ENCODE assay signal across 13 mouse cellular contexts in genomic region chr8:73324667-73325066, GRCm38 (mm10). TPM values are rescaled to one million over a fixed set of nuclear protein-coding genes. Genes with fewer than 3 reads are reported as not detected.
DNase-seq lines count a peak whose midpoint lies in the region; ATAC-seq and TF ChIP-seq lines count a peak whose summit lies in the region.
"Had no signal": no experiment of that assay in that cellular context is flagged by ENCODE, and none has a peak within 500 bp of the region (broad histone marks: within the 10 kb centered on the region; RNA-seq: fewer than 3 reads in every experiment).

No protein-coding gene starts in this region.

- 0 out of 2 replicates have a peak overlapping the region, but pooled peaks have one; percentile 12 for H3K27ac ChIP-seq in gastrocnemius, adult 2 months
- H3K27ac ChIP-seq in cerebellum, adult 2 months (ENCODE audit: insufficient read depth, low read length): no peak overlapping the region
- H3K27ac ChIP-seq in stomach, postnatal 0 days (replicated peaks): no peak overlapping the region
- H3K27ac ChIP-seq: embryonic facial prominence, embryonic 12.5 days; forebrain, embryonic 15.5 days; liver, embryonic 12.5 days had no signal

- DNase-seq in gastrocnemius, adult 2 months: no peak
- DNase-seq in gastrocnemius, postnatal 4 days (ENCODE audit: low spot score in 2 of 2): no peak
- peak; percentile 17 for DNase-seq in ovary, postnatal 36 days (ENCODE audit: low spot score)
- DNase-seq in ovary, postnatal 14 days (ENCODE audit: low spot score): no peak
- DNase-seq in cerebellum, adult 2 months: peak; percentile 77 to 88
- DNase-seq in stomach, postnatal 0 days (ENCODE audit: low spot score): peak; percentile 11
- DNase-seq in heart, postnatal 14 days: no peak
- DNase-seq in thymus, postnatal 36 days: no peak
- DNase-seq: lung, postnatal 36 days had no signal

- no peaks in the 10 kb centered on the region for H3K9me3 ChIP-seq in stomach, postnatal 0 days (ENCODE audit: control insufficient read depth, low read length)
- H3K9me3 ChIP-seq: embryonic facial prominence, embryonic 12.5 days; forebrain, embryonic 15.5 days; liver, embryonic 12.5 days had no signal

- no peak for TF ChIP-seq EP300 in stomach, postnatal 0 days (optimal IDR thresholded peaks at IDR 0.05)

- H3K4me1 ChIP-seq in cerebellum, adult 2 months (ENCODE audit: control insufficient read depth, insufficient read depth, low read length): peaks cover 11% of the 10 kb centered on the region
- H3K4me1 ChIP-seq in stomach, postnatal 0 days (replicated peaks; ENCODE audit: control insufficient read depth, insufficient read depth): no peaks in the 10 kb centered on the region
- H3K4me1 ChIP-seq: embryonic facial prominence, embryonic 12.5 days; liver, embryonic 12.5 days had no signal

- H3K36me3 ChIP-seq in stomach, postnatal 0 days (ENCODE audit: control insufficient read depth, insufficient read depth, low read length): no peaks in the 10 kb centered on the region
- H3K36me3 ChIP-seq: embryonic facial prominence, embryonic 12.5 days; forebrain, embryonic 15.5 days; liver, embryonic 12.5 days had no signal

- no peak for ATAC-seq in stomach, postnatal 0 days (ENCODE audit: low FRiP score, low TSS enrichment)
- ATAC-seq: forebrain, embryonic 15.5 days; intestine, postnatal 0 days; liver, embryonic 12.5 days had no signal

- no peaks in the 10 kb centered on the region for H3K27me3 ChIP-seq in cerebellum, adult 2 months (ENCODE audit: control insufficient read depth, insufficient read depth, low read length)
- no peaks in the 10 kb centered on the region for H3K27me3 ChIP-seq in stomach, postnatal 0 days (ENCODE audit: control insufficient read depth, insufficient read depth, low read length)
- H3K27me3 ChIP-seq: embryonic facial prominence, embryonic 12.5 days; forebrain, embryonic 15.5 days; liver, embryonic 12.5 days had no signal

- no peak for TF ChIP-seq CTCF in gastrocnemius, adult 2 months (IDR thresholded peaks at IDR 0.05)
- no peak; the same call in 1 of the 2 replicates for TF ChIP-seq CTCF in cerebellum, adult 2 months (IDR thresholded peaks at IDR 0.05; ENCODE audit: borderline replicate concordance, insufficient read depth, low read depth, low read length)
- no peak for TF ChIP-seq CTCF in stomach, postnatal 0 days (IDR thresholded peaks at IDR 0.05; ENCODE audit: low read depth)

- no peak overlapping the region for H3K4me2 ChIP-seq in stomach, postnatal 0 days (replicated peaks; ENCODE audit: low read depth)
- H3K4me2 ChIP-seq: embryonic facial prominence, embryonic 12.5 days; forebrain, embryonic 15.5 days; liver, embryonic 12.5 days had no signal

- TF ChIP-seq POLR2A in cerebellum, adult 2 months (IDR thresholded peaks at IDR 0.05; ENCODE audit: borderline replicate concordance, insufficient read depth, low read length): no peak

- no peak overlapping the region for H3K4me3 ChIP-seq in gastrocnemius, adult 2 months
- no peak overlapping the region for H3K4me3 ChIP-seq in cerebellum, adult 2 months (replicated peaks; ENCODE audit: insufficient read depth, low read depth, low read length)
- no peak overlapping the region for H3K4me3 ChIP-seq in stomach, postnatal 0 days (ENCODE audit: low read depth, low read length)
- H3K4me3 ChIP-seq: embryonic facial prominence, embryonic 12.5 days; forebrain, embryonic 15.5 days; liver, embryonic 12.5 days had no signal

- 8% methylated on average over 4 of the region's 4 CpGs for WGBS in cerebellum, adult 2 months
- 80% methylated on average over 4 of the region's 4 CpGs for WGBS in stomach, postnatal 0 days

- intact Hi-C loops in gastrocnemius, adult 2 months (cut with DNase I): no loop called here
- intact Hi-C loops in heart, postnatal 14 days (cut with DNase I): no loop called here

- no peak overlapping the region for H3K9ac ChIP-seq in stomach, postnatal 0 days (ENCODE audit: low read length)
- H3K9ac ChIP-seq: embryonic facial prominence, embryonic 12.5 days; forebrain, embryonic 15.5 days; liver, embryonic 12.5 days had no signal

RNA-seq across cellular contexts. Expression of gene Large1, which starts 28.7 kb away (rescaled TPM):
- 10 to 100 TPM; 25.3 to 29.6 TPM for total RNA-seq in gastrocnemius, adult 2 months (2021)
- 10 to 100 TPM; 31.5 to 31.8 TPM for total RNA-seq in gastrocnemius, postnatal 4 days (2021)
- polyA plus RNA-seq in cerebellum, adult 2 months (2012; rRNA removed): 55.0 and 55.5 TPM in 2 replicates
- 2.9 and 3.1 TPM in 2 replicates for polyA plus RNA-seq in stomach, postnatal 0 days (2015; fragmentation: Nextera tagmentation; extraction: Ambion mirVana)
- total RNA-seq in heart, postnatal 14 days (2021): 10 to 100 TPM; 28.6 to 28.7 TPM

Comparison
In these comparisons a context has a peak if more than half of its experiments do, and no peak if none do; other contexts are left out.
1. DNase-seq: peak in ovary, postnatal 36 days (single experiment), cerebellum, adult 2 months (2 of 2) and stomach, postnatal 0 days (single experiment); none in gastrocnemius, adult 2 months (single experiment), gastrocnemius, postnatal 4 days (0 of 2), ovary, postnatal 14 days (single experiment), heart, postnatal 14 days (0 of 2) and thymus, postnatal 36 days (0 of 2).